Mouse (Mus musculus): ENCODE data around the gene Ldb3. TPM values are rescaled to one million over a fixed set of nuclear protein-coding genes. Genes with fewer than 3 reads are reported as not detected.

The Ldb3 gene
- polyA plus RNA-seq, 1 experiment, result 102 TPM

DNA sequence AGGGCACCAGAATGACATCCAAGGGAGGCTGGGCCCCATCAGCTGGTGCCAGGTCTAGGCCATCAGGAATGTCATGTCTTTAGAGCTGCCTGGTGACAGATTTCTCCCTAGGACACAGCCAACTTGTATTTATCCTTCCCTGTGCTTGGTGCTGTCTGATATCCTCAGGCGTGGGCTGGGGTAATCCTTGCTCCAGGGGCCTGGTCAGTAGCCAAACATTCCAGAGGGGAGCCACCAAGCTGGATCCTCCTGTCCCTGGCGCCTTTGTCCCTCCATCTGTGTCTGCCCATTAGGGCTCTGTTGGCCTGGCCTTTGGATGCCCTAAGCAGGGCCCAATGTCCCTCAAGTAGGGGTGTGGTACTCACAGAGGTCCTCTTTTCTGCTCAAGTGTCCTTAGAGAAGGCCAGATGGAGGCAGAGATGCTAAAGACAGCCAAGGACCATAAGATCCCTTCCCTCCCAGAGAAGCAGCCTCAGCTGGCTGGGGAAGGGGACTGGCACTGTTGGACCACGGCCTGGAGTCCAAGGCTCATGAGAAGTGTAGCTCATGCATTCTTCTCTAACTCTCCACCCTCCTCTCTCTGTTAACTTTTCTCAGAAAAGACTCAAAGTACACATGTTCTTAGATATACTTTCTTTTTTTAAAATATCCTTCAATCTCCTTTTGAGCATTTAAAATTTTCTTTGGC, 5.6 kb downstream of the Ldb3 start:
- Histone ChIP-seq H3K36me3 (ENCODE audit: control insufficient read depth, insufficient read depth, low read length) (peaks cover 13% of the 10 kb centered on the region), H3K4me1 (ENCODE audit: control insufficient read depth, insufficient read depth, insufficient read length, low read length) (peaks cover 41% of the 10 kb centered on the region), H3K4me3 (ENCODE audit: low read depth, low read length) (no peak overlapping the region), H3K27ac (ENCODE audit: insufficient read depth, low read depth, low read length) (no peak overlapping the region), H3K27me3 (ENCODE audit: control insufficient read depth, insufficient read depth, low read length) (no peaks in the 10 kb centered on the region)
- no peak for TF ChIP-seq POLR2A (IDR thresholded peaks at IDR 0.05; ENCODE audit: low read depth, low read length)
- no peak for TF ChIP-seq CTCF (IDR thresholded peaks at IDR 0.05; ENCODE audit: extremely low read depth, insufficient read length, insufficient replicate concordance, low read depth, low read length)
- WGBS, result 86% methylated on average over 3 of the region's 3 CpGs

DNA sequence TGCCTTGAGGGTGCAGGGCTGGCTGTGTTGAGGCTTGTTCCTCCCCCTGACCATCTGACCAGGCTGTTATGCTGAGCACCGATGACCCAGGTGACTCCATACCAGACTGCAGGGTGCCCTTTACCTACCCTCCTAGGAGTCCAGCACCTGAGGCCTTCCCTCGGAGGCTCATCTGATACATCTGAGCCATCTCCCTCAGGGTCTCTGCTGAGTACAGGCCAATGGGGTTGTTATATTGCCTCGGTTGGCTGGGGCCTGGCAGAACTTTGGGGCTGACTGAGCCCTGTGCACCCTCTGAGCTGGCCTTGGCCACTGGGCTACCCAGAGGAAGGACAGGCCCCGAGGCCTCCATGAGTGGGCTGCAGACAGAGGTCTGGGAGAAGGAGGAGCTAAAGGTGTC, 11.6 kb downstream of the Ldb3 start:
- 90% methylated on average over 4 of the region's 4 CpGs for WGBS
- no peak for TF ChIP-seq POLR2A (IDR thresholded peaks at IDR 0.05; ENCODE audit: low read depth, low read length)
- TF ChIP-seq CTCF (IDR thresholded peaks at IDR 0.05; ENCODE audit: extremely low read depth, insufficient read length, insufficient replicate concordance, low read depth, low read length), result no peak

DNA sequence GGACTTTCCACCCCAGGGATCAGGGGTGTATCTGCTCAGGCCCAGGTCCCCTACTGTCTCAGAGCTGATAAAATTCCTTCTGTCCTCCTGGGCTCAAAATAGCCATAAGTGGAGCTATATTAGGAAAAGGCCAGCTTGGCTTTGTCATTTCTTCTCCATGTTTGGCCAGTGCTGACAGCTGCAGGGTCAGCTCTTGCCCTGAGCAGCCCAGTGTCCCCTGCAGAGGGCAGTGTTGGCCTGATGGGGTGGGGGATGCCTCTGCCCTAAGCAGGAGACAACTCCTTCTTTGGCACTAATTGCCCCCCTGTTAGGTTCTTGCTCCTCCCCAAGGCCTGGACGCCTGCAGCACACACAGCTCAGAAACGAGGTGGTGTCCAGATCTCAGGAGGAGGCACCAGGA, 14.4 kb downstream of the Ldb3 start:
- TF ChIP-seq POLR2A (IDR thresholded peaks at IDR 0.05; ENCODE audit: low read depth, low read length) (no peak), CTCF (IDR thresholded peaks at IDR 0.05; ENCODE audit: extremely low read depth, insufficient read length, insufficient replicate concordance, low read depth, low read length) (peak; percentile 28; the same call in 1 of the 2 replicates)
- H3K27ac ChIP-seq (ENCODE audit: insufficient read depth, low read depth, low read length), result no peak overlapping the region
- no peaks in the 10 kb centered on the region for H3K27me3 ChIP-seq (ENCODE audit: control insufficient read depth, insufficient read depth, low read length)
- peaks cover 4% of the 10 kb centered on the region; the same call in 1 of the 2 replicates for H3K4me1 ChIP-seq (ENCODE audit: control insufficient read depth, insufficient read depth, insufficient read length, low read length)
- 73% methylated on average over 2 of the region's 2 CpGs for WGBS
- no peak overlapping the region for H3K4me3 ChIP-seq (ENCODE audit: low read depth, low read length)
- peaks cover 13% of the 10 kb centered on the region for H3K36me3 ChIP-seq (ENCODE audit: control insufficient read depth, insufficient read depth, low read length)

More for the DNA sequence above, 11.6 kb downstream of the Ldb3 start:
- H3K4me3 ChIP-seq (ENCODE audit: low read depth, low read length), result no peak overlapping the region
- H3K27me3 ChIP-seq (ENCODE audit: control insufficient read depth, insufficient read depth, low read length), result no peaks in the 10 kb centered on the region
- H3K27ac ChIP-seq (ENCODE audit: insufficient read depth, low read depth, low read length), result no peak overlapping the region
- peaks cover 4% of the 10 kb centered on the region; the same call in 1 of the 2 replicates for H3K4me1 ChIP-seq (ENCODE audit: control insufficient read depth, insufficient read depth, insufficient read length, low read length)
- H3K36me3 ChIP-seq (ENCODE audit: control insufficient read depth, insufficient read depth, low read length), result peaks cover 15% of the 10 kb centered on the region

DNA sequence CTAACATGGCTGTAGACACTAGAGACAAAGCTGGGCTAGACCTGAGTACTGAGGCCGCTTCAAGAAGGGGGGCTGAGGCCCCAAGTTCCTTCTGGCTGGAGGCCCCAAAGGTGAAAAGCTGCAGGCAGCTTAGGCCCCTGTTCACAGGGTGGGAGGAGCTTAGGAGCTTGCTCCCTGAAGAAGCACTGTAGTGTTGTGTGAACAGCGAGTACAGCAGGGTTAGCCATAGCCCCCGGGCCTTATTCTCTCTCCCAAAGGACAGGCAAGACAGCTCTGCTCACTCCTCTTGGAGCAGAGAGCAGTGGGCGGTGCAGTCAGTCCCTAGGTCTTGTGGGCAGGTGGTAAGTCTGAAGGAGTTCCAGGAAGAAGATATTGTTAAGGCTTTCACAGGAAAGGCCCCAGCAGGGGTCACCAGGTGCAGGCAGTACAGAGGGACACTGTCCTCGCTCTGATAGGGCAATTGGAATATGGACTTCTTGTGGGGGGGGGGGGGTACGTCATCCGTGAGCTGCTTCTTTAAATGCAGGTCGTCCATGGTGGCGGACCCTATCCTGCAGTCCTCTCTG, 15.1 kb downstream of the Ldb3 start:
- H3K27me3 ChIP-seq (ENCODE audit: control insufficient read depth, insufficient read depth, low read length), result no peaks in the 10 kb centered on the region
- WGBS, result 46% methylated on average over 9 of the region's 9 CpGs
- peaks cover 8% of the 10 kb centered on the region for H3K36me3 ChIP-seq (ENCODE audit: control insufficient read depth, insufficient read depth, low read length)
- TF ChIP-seq CTCF (IDR thresholded peaks at IDR 0.05; ENCODE audit: extremely low read depth, insufficient read length, insufficient replicate concordance, low read depth, low read length) (no peak), POLR2A (IDR thresholded peaks at IDR 0.05; ENCODE audit: low read depth, low read length) (no peak)
- H3K4me3 ChIP-seq (ENCODE audit: low read depth, low read length), result no peak overlapping the region
- H3K27ac ChIP-seq (ENCODE audit: insufficient read depth, low read depth, low read length), result no peak overlapping the region
- H3K4me1 ChIP-seq (ENCODE audit: control insufficient read depth, insufficient read depth, insufficient read length, low read length), result peaks cover 4% of the 10 kb centered on the region; the same call in 1 of the 2 replicates

DNA sequence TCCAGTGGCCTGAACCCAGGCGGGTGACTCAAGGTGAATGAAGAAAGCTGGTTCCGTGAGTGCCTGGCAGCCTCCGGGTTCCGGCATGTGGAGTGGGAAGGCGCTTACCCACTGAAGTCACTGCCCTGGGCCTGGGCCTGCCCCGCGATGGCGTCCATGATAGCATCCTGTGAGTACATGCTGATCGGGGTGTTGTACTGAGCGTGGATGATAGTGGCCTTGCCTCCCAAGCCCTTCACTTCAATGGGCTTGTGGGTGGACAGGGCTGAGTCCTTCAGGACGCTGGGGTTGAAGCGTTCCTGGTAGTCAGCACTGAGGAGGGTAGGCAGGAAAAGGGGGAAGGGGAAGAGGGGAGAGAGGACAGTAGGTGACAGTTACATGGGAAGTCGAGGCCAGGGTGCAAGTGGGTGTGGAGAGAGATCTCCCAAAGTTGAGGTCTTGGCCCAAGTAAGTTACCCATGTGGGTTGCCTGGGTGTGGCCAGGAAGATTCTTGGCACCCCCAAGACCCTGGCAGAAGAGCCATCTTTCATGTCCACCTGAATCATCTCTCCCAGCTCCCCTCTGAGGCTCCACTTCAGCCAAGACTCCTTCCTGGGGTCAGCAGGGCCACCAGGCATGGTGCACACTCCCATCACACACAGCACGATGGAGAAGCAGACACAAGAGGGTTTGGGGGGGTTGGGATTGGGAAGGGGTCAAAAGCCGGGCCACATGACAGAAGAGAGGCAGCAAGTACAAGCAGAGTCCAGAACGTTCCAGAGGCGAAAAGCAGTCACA, 16.7 kb downstream of the Ldb3 start:
- Histone ChIP-seq H3K27ac (ENCODE audit: insufficient read depth, low read depth, low read length) (no peak overlapping the region), H3K4me1 (ENCODE audit: control insufficient read depth, insufficient read depth, insufficient read length, low read length) (peaks cover 4% of the 10 kb centered on the region; the same call in 1 of the 2 replicates), H3K4me3 (ENCODE audit: low read depth, low read length) (no peak overlapping the region), H3K27me3 (ENCODE audit: control insufficient read depth, insufficient read depth, low read length) (no peaks in the 10 kb centered on the region), H3K36me3 (ENCODE audit: control insufficient read depth, insufficient read depth, low read length) (peaks cover 6% of the 10 kb centered on the region; the same call in 1 of the 2 replicates)
- no peak for TF ChIP-seq CTCF (IDR thresholded peaks at IDR 0.05; ENCODE audit: extremely low read depth, insufficient read length, insufficient replicate concordance, low read depth, low read length)
- WGBS, result 89% methylated on average over 17 of the region's 17 CpGs

DNA sequence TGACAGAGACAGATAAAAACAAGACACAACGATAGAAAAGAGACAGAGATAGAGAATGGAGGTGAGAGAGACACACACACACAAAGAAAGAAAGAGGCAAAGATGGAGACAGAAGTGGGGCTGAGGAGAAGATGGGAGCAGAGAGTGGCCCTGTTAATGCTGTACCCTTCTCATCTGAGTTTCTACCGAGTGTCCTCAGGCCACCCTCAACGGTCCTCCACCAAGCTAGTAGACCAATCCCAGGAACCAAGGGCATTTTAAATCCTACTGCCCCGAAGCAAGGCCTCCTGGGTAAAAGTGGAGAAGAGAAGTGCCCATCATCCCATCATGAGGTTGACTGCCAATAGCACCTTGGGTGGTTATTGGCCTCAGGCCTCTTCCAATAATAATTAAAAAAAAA, 17.6 kb downstream of the Ldb3 start:
- no peak for TF ChIP-seq POLR2A (IDR thresholded peaks at IDR 0.05; ENCODE audit: low read depth, low read length)
- Histone ChIP-seq H3K27ac (ENCODE audit: insufficient read depth, low read depth, low read length) (no peak overlapping the region), H3K36me3 (ENCODE audit: control insufficient read depth, insufficient read depth, low read length) (0 out of 2 replicates have a peak, but pooled peaks cover 5% of the 10 kb centered on the region), H3K4me1 (ENCODE audit: control insufficient read depth, insufficient read depth, insufficient read length, low read length) (peaks cover 7% of the 10 kb centered on the region), H3K4me3 (ENCODE audit: low read depth, low read length) (no peak overlapping the region), H3K27me3 (ENCODE audit: control insufficient read depth, insufficient read depth, low read length) (no peaks in the 10 kb centered on the region)
- WGBS, result 83% methylated on average over 4 of the region's 4 CpGs

DNA sequence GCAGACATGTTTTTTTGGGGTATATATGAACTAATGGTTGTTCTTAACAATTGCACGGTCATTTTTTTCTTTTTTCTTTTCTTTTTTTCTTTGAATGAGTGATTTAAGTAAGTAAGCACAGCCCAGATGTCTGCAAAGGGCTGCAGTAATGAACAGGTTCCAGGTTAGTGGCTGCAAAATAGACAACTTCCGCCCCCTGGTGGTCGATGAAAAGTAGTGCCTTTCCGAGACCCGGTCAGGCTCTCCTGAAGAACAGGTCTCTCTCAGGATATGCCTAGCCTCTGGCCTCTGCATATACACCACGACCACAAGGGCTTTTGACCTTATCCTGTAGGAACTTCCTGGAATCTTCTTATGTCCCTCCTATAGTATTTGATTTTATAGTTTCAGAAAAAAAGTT, 18.2 kb downstream of the Ldb3 start:
- Histone ChIP-seq H3K36me3 (ENCODE audit: control insufficient read depth, insufficient read depth, low read length) (no peaks in the 10 kb centered on the region), H3K27ac (ENCODE audit: insufficient read depth, low read depth, low read length) (no peak overlapping the region), H3K4me3 (ENCODE audit: low read depth, low read length) (no peak overlapping the region), H3K27me3 (ENCODE audit: control insufficient read depth, insufficient read depth, low read length) (no peaks in the 10 kb centered on the region), H3K4me1 (ENCODE audit: control insufficient read depth, insufficient read depth, insufficient read length, low read length) (peaks cover 7% of the 10 kb centered on the region)
- under 1% methylated on average over 6 of the region's 6 CpGs for WGBS
- no peak for TF ChIP-seq POLR2A (IDR thresholded peaks at IDR 0.05; ENCODE audit: low read depth, low read length)
- TF ChIP-seq CTCF (IDR thresholded peaks at IDR 0.05; ENCODE audit: extremely low read depth, insufficient read length, insufficient replicate concordance, low read depth, low read length), result peak; percentile 83; the same call in 1 of the 2 replicates

Measured in small intestine, adult 2 months (tissue).